Mouse (Mus musculus) hindlimb bud, embryonic 11.5 days (tissue): ENCODE data around the gene Syn2.

Source experiments
- DNase-seq: peaks from one replicate; pipeline ENCODE4 v3.0.0-alpha.2; 2012; ENCODE audit warnings: low read depth, low spot score; ENCODE audit errors: extremely low spot score

The Syn2 gene

GRCm38 (mm10) chr6:115241939-115242338 is 107.2 kb downstream of the Syn2 start:
- no peak for DNase-seq

GRCm38 (mm10) chr6:115244222-115244621 is 109.5 kb downstream of the Syn2 start:
- no peak for DNase-seq

- DNase-seq: no peak
Observed at GRCm38 (mm10) chr6:115245500-115246058, 110.9 kb downstream of the Syn2 start.

GRCm38 (mm10) chr6:115251531-115251985 is 116.9 kb downstream of the Syn2 start:
- no peak for DNase-seq

GRCm38 (mm10) chr6:115252099-115252873 is 117.6 kb downstream of the Syn2 start, which contains the start of gene Timp4:
Timp4 (minus strand) TSS chr6:115252205.
- no peak for DNase-seq

GRCm38 (mm10) chr6:115255171-115255570 is 120.5 kb downstream of the Syn2 start:
- DNase-seq: no peak

- DNase-seq: no peak
Observed at GRCm38 (mm10) chr6:115260507-115260906, 125.8 kb downstream of the Syn2 start.

- no peak for DNase-seq
Observed at GRCm38 (mm10) chr6:115266791-115267190, 132.1 kb downstream of the Syn2 start.

- peak; percentile 22 for DNase-seq
Observed at GRCm38 (mm10) chr6:115267916-115268315, 133.2 kb downstream of the Syn2 start.

GRCm38 (mm10) chr6:115268551-115269385 is 134.1 kb downstream of the Syn2 start:
- DNase-seq: no peak

GRCm38 (mm10) chr6:115269561-115269960 is 134.9 kb downstream of the Syn2 start:
- DNase-seq: no peak

GRCm38 (mm10) chr6:115270085-115270484 is 135.4 kb downstream of the Syn2 start:
- no peak for DNase-seq

GRCm38 (mm10) chr6:115271326-115271725 is 136.6 kb downstream of the Syn2 start:
- DNase-seq: no peak

- DNase-seq: no peak
Observed at GRCm38 (mm10) chr6:115271866-115272271, 137.2 kb downstream of the Syn2 start.

GRCm38 (mm10) chr6:115273346-115273745 is 138.6 kb downstream of the Syn2 start:
- no peak for DNase-seq

GRCm38 (mm10) chr6:115274705-115275104 is 140.0 kb downstream of the Syn2 start:
- DNase-seq: no peak

GRCm38 (mm10) chr6:115275116-115275815 is 140.6 kb downstream of the Syn2 start:
- DNase-seq: no peak

- DNase-seq: no peak
Observed at GRCm38 (mm10) chr6:115278086-115278485, 143.4 kb downstream of the Syn2 start.

- DNase-seq: no peak
Observed at GRCm38 (mm10) chr6:115279639-115280038, 144.9 kb downstream of the Syn2 start.

- no peak for DNase-seq
Observed at GRCm38 (mm10) chr6:115284153-115284552, 149.5 kb downstream of the Syn2 start.

GRCm38 (mm10) chr6:115286441-115286840 is 151.7 kb downstream of the Syn2 start:
- DNase-seq: no peak
